Mouse (Mus musculus) adrenal gland, postnatal 4 days (tissue): ENCODE measurements at regions not wholly inside any gene's neighbourhood (a gene's known extent, or its start where the extent isn't known, plus 50 kb on each side); places are given as distances from the start of the nearest gene placed in this dataset.

Experiments
- DNase-seq, 2 experiments: peaks; one replicate each; pipeline ENCODE4 v3.0.0; 2021 to 2022; ENCODE audit warnings: low spot score in 2 of 2, mixed read lengths in 2 of 2

DNA sequence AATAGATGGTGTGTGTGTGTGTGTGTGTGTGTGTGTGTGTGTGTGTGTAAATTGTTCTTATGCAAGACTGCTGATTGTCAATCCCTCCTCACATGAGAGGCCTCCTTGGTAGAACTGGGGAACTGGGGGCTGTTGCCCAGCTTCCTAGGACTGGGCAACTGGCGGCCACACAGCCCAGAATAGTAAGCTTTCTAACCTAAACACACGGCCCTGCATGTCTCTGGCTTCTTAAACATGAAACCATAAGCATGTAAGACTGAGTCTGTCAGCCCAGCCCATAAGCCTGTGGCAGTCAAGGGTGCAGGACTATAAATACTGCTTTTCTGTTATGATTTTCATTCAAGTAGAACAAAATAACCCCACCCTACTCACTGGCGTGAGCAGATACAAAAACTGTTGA, 60.7 kb downstream of the Ifng start:
- DNase-seq, result no peak

- no peak for DNase-seq
Observed at GRCm38 (mm10) chr10:118504811-118505210, 64.0 kb downstream of the Ifng start.

- no peak for DNase-seq
Observed at GRCm38 (mm10) chr10:118506154-118506553, 65.3 kb downstream of the Ifng start.

DNA sequence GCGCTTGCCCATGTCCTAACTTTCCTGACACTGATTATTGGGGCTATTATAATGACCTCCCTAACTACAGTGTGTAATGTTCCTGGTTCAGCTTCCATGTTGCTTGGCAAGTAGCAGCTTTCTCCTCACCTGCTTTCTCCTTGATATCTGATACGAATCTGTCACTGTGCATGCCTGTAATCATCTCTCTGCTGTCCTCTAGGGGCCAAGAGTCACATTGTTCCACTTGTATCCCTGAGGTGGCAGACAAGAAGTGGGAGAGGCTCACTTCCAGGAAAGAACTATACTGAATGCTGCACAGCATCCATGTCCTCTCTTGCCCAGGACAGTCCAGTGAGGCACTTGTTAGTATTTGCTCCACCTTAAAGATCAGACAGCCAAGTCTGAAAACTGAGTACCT, 66.8 kb downstream of the Ifng start:
- no peak for DNase-seq

DNA sequence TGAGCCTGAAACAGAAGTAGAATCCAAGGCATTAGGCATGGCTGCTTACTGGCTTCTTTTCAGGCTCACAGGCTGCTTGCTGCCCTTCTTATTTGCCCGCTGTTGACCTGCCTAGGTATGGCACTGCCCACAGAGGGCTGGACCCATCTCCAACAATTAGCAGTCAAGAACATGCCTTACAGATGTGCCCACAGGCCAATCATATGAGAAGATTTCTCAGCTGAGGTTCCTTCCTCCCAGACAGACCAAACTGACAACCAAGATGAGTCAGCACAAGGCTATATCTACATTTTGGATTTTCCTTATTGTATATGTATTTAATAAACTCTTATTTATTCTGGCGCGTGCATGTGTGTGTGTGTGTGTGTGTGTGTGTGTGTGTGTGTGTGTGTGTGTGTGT, 76.0 kb downstream of the Ifng start:
- DNase-seq, result no peak

DNA sequence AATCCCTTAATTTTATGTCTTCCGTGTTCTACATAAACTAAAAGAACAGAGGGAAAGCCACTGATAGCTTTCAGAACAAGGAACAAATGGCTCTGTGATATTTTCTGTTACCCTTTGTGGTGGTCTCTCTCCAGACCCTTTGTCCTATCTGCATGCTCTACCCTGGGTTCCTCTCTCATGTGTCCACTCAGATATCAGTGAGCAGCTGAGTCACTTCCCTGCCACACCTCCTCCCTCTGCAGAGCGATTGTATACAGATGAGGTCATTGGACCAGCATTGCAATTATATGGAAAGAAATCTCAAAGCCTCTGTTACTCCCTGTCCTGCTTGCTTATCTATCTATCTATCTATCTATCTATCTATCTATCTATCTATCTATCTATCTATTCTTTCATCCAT, 77.1 kb downstream of the Ifng start:
- DNase-seq, result no peak

- DNase-seq, result no peak
Observed at GRCm38 (mm10) chr10:118545966-118546365, 105.1 kb downstream of the Ifng start.

GRCm38 (mm10) chr10:118550201-118550600, 109.4 kb downstream of the Ifng start:
- no peak for DNase-seq

DNA sequence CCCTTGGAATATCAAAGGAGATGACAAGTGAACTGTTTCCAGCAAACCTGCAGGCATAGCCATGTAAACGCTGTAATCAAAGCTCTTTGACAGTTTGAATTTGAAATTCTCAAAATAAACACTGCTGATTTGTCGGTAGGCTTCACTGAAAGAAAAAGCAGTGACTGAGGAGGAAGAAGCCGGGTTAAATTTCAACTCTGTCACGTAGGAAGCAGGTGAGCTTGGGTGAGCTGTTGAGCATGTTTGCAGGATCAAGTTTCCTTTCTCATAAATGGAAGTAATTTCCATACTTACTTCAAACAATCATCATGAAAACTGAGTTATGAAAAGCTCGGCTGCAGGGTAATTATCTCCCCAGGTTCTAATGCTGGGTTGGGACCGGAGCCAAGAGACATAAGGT, 118.0 kb downstream of the Ifng start:
- DNase-seq, result no peak

GRCm38 (mm10) chr10:118564041-118564440, 123.2 kb downstream of the Ifng start:
- DNase-seq, result no peak

DNA sequence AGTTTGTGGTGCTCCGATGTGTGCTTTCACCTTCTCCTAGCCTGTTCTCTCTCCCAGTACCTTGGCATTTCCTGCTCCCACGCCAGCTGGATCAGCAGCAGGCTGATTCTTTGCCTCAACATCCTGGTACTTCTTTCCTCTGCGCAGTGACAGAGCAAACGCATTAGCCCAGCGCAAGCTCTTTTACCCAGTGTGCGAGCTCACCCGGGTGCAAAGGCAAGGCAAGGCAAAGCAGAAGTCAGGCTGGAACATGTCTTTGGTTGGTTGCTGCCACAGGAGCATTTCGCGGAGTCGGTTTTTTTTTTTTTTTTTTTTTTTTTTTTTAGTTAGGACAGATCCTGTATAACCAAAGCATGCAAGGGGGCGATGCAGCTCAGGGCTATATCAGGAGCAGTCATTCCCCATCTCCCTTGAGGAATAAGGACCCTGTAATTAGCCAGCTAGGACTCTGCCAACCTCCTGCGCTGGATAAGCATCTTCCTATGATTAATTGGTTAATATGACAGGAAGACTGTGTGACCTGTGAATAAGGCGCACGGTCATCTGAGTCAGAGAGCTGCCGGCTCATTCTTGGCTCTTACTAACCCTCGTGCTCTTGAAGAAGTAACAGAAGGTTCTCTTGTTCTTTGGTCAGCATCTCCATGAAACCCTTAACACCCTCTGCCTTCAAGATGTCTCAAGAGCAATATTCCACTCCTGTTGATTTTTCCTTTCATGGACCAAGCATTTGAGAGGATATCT, 123.9 kb downstream of the Ifng start:
- no peak for DNase-seq

GRCm38 (mm10) chr10:118568617-118569016, 127.8 kb downstream of the Ifng start:
- DNase-seq, result no peak

- no peak for DNase-seq
Observed at GRCm38 (mm10) chr10:118569424-118569823, 128.6 kb downstream of the Ifng start.

DNA sequence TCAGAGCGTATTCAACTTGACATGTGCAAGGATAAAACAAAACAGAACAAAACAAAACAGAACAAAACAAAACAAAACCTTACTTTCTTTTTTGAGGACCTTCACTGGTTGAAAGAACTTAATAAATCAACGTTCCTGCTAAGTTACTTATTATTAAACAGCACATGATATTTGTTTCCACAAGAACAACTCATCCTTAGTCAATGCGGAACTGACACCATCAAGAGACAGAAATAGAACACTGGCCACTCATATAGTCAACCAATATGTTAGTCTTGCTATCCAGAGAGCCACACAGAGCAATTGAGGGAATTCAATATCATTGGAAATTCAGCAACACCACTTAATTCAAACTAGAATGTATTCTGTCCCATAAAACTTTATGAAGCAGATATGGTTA, 132.4 kb downstream of the Ifng start:
- no peak for DNase-seq

GRCm38 (mm10) chr10:118575570-118575969, 134.7 kb downstream of the Ifng start:
- no peak for DNase-seq

DNA sequence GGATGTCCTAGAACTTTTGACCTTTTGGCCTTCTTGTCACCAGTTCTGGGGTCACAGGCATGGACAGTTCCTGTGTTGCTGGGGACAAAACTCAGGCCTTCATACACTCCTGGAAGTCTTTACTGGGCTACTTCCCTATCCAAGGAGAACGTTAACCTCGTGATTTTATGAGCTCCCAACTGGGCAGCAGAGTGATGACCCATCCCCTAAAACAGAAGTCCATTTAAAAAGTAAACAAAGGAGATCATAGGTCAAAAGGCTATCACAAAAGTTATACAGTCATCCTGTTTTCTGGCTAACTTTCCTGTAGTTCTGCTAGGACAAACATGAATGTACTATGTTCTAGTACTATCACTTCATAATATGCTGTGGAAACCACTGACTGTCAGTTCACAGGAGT, 140.5 kb downstream of the Ifng start:
- no peak for DNase-seq

- DNase-seq, result no peak
Observed at GRCm38 (mm10) chr10:118585821-118586220, 145.0 kb downstream of the Ifng start.

DNA sequence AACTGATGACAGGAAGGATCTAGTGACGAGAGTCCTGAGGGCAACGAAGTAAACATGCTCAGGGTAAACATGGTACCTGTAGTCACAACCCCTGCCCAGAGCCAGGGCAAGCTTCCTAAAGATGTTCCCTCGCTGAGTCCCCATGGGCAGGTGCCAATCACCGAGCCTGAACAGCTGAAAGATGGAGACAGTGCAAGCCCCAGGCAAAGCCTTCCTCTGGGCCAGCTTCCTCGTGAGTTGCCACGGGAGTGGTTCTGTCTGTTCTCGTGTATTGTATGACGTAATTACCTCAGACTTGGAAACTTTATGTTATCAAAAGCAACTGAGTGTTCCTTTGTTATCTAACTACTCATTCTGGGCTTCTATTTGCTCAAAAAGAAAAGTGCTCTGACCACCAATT, 147.4 kb downstream of the Ifng start:
- DNase-seq, result no peak

DNA sequence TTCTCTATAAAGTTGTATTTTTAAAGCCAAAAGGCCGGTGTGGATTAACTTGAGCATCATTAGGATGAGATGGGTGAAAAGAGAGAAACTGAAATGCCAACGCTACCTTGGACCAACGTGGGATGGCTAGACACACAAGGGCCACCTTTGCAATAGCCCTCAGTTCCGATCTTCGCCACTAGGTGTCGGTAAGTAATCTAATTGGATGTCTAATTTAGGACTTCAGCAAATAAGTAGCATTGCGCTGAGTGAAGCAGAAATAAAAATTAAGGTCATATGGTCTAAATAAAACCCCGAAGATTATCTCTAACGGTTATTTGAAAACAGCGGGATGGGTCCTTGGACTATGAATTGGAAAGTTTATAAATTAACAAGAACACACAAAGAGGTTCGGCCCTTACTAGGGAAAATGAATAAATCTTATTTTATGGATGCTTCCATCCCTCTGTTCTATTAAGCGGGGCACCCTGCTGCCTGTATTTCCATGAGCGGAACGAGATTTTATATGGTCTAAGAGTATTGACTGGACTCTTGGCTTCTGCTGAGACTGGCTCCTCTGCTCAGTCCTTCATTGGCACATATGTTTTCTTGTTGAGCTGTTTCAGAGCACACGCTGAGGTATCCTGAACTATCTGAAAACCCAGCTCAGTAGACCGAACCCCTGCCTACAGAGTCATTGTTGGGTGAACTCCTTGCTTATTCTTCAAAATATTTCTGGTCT, 152.0 kb downstream of the Ifng start:
- peak; percentile 27 to 65 for DNase-seq

DNA sequence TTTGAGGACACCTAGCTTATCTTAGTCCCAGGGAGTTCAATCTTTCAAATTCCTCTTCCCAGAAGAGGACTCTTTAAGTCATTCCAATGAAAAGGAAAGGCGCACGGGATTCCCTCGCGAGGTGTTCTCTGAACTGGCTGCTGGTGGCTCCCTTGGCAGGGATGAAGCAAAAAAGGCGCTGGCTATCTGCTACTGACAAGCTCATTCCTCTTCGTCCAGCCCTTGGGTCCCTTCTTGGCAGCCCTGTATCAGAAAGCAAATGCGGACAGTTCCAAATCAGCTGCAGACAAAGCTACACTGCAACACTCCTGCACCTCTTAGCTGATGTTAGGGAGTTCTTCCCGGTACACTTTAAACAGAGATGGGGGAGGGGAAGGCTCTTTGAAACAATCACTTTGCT, 155.4 kb downstream of the Ifng start:
- no peak for DNase-seq

GRCm38 (mm10) chr10:118598497-118598896, 157.7 kb downstream of the Ifng start:
- DNase-seq, result no peak

GRCm38 (mm10) chr10:118599197-118599596, 158.4 kb downstream of the Ifng start:
- DNase-seq, result no peak

DNA sequence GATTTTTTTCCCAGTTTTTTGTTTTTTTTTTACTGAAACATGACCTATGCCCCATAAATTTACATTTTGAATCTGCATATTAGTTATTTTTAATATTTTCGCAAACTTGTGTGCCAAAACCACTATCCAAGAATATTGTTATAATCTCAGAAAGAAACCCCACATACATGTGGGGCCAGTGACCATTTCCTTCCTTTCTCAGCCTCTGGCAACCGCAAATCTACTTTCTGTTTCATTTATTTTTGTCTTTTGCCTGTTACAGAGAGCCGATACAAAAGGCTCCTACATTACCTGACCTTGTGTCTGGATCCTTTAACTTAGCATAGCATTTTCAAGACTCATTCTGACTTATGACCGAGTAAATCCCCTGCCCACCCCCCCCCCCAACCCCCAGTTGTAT, 158.8 kb downstream of the Ifng start:
- DNase-seq, result no peak
